Mouse (Mus musculus) layer of hippocampus, adult 8-10 months (tissue): ENCODE measurements around the gene Panx1. TPM values are rescaled to one million over a fixed set of nuclear protein-coding genes. Genes with fewer than 3 reads are reported as not detected.

ENCODE experiments used
- DNase-seq, 2 experiments: peaks; one replicate each; pipeline ENCODE4 v3.0.0; 2022; ENCODE audit warnings: low spot score in 2 of 2
- total RNA-seq, 4 experiments: library from RNA; stranded (reverse); gene quantifications; 2 replicates each; pipeline ENCODE4 v1.2.4; 2022

Panx1 gene
- total RNA-seq: 10 to 100 TPM; 18.3 to 24.0 (median 22.9) TPM

DNA sequence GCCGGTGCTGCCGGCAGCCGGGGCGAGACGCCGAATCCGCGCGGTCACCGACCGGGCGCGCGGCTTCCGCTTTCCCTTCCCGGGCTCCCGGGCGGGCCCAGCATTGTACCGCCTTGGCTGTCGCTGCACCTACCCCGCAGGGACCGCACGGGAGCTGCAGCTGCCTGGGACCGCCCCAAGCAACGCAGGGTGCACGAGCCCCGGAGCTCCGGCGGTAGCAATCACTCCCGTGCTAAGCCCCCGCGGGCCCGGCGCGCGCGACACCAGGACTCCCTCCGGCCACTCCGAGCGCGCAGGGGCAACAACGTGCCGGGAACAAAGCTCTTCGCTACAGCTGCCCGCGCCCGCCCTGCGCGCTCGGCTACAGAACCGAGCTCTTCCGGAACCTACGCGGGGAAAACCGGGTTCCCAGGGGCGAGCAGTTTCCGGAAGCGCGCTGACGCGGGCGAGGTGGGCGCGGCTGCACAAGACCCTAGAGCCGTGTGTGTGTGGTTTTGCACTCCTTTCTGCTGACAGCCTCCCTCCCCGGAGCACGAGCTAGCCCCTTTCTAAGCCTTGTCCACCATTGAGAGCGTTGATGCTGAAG lies at the start of gene Panx1:
TSS of gene Panx1 (minus strand) at position 395 of the 586 bp plus-strand sequence.
- DNase-seq: peak; percentile 26 to 63

DNA sequence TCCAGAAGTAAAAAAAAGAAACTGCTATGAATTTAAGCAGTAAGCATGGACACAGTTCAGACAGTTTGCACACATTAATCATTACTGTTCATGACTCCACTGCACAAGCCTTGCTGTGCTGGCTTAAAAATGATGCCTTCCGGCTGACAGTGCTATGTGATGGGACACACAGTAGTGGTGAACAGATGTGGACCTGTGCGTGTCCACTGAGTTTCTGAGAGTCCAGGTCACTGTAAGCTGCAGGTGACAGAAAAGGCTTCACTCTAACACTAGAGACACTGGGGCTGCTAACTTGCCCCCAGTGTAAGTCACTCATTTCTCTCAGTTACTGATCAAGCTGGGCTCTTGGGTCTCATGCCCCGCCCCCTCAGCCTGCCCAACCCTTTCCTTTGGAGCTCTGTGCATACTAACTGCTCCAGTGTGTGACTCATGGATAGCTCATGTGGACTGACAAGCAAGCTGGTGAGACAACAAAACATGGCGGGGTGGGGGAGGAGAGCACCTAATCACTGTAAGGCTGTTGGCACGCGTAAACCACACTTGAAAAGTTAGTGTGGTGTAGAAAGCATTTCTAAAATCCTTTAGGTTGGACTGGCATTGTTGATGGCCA lies 23.5 kb upstream of the Panx1 start:
- peak in 1 of 2 experiments; percentile 6 for DNase-seq

DNA sequence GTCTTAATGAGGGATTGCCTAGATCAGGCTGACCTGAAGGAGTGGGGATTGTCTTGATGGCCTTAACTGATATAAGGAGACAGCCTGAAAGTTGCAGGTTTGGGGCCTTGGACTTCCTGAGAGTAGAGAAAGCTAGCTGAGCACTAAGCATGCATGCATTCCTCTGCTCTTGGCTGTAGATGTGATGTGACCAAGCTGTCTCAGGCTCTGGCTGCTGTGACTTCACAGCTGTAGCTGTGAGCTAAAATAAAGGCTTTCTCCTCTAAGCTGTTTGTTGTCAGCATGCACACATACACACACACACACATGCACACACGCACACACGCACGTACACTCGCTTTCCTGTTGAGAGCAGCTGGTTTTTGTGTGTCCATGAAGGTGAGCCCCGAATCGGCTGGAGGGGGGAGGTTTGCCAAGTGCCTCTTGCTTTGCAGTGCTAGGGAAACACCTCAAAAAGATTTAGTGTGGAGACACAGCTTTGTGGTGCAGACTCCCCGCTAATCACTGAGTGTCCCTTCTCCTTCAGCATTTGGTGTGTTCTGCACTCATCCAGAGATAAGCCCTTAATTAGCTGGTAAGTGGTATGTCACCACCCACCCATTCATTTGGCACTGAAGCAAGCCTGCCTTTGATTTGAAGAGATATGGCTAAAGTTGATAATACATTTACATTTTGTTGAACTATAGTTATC lies 22.9 kb upstream of the Panx1 start:
- no peak for DNase-seq

DNA sequence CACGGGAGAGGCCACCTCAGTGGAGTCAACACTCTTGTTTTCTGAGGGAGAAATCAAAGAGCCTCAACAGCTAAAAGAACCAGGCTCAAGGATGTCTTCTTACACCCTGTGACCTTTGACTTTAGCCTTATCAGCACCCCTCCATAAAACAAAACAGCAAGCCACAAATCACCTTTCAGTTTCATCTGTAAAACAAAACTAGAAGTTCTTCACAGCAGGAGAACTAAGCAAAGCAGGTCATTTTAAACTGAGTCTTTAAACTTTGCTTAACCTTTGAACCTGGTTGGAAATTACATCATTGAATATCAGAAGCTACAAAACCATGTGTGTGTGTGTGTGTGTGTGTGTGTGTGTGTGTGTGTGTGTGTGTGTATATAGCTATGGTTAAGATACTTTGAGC lies 18.9 kb upstream of the Panx1 start:
- no peak for DNase-seq

DNA sequence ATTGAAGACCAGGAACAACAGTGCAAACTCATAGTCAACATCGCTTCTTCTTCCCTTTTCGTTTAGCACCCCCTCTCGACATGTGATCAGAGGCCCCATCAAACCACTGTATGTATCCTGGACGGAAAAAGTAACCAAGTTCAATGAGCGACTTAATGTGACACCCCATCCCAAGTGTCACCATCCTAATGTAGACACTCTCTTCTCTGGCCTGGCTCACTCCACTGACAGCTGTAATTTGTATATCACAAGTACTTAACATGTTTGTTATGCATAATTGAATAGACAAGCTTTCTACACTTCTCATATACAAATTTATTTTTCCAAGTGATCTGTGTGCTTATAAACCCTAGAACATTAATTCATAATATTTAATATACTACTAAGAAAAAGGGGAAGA lies 15.6 kb upstream of the Panx1 start:
- no peak for DNase-seq

DNA sequence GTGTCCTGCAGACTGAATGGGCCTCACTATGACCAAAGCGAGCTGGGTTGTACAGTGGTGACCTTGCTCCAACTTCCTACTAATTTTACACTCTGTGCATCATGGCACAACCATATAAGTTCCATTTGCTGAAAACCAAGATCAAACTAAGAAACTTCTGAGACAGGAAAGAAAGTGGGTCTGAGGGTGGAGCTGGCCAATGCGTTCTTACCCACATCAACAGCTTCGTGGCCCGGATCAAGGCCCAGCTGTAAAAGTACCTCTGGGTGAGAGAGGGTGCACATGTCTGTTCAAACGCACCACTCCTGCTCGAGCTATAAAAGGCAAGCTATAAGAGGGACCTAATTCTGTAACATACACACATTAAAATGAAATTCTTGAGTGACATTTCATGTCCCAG lies 14.7 kb upstream of the Panx1 start:
- DNase-seq: no peak

DNA sequence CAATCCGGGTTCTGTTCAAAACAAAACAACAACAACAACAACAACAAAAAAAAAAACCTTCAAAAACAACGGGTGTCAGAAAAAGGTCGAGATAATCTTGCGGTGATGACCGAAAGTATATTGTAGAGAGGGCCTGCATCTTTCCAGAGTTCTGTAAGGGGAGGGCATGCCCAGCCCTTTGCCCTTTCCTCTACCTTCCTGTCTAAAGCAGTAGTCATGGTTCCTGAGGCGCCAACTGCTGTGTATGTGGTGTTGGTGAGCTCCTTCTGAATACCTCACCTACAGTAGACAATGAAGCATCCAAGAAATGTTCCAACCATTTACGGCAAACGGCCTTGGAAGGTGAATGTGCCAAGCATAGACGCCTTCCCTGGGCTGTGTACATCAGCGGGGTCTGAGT lies 462 bp upstream of the Panx1 start:
- DNase-seq: no peak

DNA sequence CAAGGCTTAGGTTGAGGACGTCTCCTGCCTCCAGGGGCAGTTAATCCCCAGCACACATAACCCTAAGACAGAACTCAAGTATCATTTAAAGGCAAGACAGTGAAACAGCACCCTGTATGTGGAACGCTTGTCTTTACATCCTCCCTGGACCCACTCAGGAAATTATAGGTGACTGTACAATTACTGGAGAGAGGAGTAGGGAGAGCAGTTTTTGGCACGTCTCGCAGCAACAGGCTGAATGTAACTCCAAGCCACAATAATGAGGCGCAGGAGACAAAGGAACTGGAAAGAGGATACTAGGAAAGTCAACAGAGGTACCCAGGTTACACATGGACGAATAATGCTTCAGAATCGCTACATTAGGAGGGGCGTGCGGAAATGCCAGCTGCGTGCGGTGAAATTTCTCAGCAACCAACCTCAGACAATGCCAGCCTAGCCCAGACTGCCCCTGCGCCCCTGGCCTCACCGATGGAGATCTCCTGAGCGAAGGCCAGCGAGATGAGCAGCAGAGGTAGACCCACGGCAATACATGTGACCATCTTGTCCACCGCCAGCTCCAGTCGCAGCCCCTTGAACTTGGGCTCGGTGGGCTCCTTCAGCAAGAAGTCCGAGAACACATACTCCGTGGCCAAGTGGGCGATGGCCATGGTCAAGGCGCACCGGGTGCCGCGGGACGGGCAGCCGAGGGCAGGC lies 741 bp downstream of the Panx1 start:
- peak in 1 of 2 experiments; percentile 14 for DNase-seq

DNA sequence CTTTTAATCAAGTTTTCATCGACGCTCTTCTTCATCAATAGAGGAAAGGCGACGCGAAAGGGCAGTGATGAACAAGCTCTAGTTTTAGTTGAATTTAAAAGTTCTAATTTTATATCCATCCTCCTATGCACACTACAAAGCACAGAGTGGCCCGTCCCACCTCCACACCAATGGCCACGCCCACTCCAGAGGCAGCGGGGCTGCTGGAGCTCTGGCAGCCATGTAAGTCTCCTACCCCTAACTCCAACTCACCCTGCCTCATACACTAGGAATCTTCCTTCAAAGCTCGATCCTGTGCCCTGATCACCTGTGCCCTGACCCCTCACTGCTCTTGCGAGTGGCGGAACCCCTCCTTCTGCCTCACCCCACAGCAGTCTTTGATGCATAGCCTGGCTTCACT lies 3.7 kb downstream of the Panx1 start:
- no peak for DNase-seq

DNA sequence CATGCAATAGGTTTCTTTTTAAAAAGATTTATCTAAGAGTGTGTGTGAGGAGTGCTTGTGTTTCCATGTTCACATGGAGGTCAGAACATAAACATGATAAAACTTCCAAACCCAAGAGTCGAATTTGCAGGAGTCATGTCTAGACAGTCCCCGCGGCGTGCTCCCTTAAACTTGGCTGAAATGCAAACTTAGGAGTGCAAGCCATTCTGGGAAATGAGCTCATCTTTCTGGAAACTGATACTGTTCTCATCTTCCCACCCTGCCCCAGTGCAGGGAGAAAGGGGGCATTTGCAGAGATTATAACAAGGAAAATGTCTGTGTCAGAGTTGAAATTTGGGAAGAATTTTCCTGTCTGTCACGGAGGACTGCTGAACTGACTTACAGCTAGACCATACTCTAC lies 5.4 kb downstream of the Panx1 start:
- DNase-seq: no peak

DNA sequence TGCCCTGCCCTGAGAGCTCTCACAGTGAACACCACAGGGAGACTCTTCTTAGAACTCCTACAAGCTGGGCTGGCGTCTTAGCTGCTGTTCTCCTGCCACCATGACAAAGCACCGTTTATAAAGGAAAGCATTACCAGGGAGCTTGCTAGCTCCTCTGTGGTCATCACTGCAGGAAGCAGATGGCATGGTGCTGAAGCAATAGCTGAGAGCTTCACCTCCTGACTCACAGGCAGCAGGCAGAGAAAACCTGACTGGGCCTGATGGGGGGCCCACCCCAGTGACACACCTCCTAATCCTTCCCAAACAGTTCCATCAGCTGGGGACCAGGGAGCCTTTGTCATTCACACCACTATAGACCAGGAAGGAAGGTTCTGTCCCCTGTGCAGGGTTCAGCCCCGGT lies 7.6 kb downstream of the Panx1 start:
- DNase-seq: no peak

DNA sequence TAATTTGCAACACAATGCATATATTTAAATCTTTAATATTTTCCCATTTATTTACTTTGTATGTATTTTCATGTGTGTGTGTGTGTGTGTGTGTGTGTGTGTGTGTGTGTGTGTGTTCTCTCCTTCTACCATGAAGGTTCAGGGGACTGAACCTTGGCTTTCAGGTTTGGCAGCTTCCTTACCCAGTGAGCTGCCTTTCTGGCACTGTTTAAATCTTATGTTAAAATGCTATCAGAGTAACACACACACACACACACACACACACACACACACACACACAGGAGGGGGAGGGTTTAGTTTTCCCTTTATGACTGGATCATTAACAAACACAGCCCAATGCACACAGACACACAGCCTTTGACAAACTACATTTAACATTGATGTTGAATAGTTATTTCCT lies 8.0 kb downstream of the Panx1 start:
- no peak for DNase-seq

DNA sequence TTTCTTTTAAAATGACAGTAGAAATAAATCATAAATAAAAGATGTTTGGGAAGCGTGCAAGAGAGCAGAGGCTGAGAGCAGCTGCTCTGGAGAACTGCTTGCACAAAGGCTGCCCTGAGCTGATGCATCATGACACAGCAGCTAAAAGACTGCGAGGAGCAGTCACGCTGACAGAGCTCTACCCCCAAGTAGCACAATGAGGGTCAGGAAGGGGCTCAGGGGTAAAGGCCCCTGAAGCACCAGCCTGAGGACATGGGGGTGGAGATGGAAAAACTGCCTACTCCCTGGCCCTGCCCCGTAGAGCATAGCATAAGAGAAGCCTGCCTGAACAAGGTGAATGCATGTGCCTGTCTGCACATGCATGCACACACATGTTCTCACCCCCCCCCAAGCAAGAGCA lies 8.5 kb downstream of the Panx1 start:
- DNase-seq: no peak

DNA sequence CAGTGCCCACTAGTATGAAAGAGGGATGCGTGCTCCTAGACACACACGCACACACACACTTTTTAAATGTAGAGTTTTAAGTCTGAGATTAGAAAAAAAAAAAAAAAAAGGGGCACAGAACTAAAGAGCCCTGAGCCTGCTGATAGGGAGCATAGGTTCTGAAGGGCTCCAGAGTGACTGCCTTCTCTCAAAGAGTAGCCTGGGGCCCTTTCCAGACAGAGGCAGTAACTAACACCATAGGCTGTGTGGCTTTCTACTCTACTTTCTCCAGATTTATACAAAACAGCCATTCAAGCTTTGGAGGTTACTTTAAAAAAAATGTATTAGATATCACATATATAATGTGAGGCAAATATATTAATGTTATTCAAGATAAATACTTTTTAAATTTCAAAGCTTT lies 8.9 kb downstream of the Panx1 start:
- DNase-seq: no peak

DNA sequence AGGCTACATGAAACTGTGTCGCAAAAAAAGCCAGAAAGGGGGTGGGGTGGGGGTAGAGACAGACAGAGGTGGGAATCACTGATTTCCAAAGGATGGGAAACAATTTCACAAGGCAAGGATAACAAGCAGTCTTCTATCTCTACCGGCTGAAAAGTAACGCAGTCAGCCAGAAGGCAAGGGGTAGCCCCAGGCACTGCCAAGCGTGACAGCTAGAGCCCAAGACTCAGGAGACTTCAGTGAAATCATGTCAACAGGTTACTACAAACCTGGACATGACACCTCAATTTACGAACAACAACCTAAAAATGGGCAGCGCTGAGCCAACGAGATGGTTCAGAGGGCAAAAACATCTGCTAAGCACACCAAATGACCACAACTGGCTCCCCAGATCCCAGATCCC lies 9.3 kb downstream of the Panx1 start:
- no peak for DNase-seq

DNA sequence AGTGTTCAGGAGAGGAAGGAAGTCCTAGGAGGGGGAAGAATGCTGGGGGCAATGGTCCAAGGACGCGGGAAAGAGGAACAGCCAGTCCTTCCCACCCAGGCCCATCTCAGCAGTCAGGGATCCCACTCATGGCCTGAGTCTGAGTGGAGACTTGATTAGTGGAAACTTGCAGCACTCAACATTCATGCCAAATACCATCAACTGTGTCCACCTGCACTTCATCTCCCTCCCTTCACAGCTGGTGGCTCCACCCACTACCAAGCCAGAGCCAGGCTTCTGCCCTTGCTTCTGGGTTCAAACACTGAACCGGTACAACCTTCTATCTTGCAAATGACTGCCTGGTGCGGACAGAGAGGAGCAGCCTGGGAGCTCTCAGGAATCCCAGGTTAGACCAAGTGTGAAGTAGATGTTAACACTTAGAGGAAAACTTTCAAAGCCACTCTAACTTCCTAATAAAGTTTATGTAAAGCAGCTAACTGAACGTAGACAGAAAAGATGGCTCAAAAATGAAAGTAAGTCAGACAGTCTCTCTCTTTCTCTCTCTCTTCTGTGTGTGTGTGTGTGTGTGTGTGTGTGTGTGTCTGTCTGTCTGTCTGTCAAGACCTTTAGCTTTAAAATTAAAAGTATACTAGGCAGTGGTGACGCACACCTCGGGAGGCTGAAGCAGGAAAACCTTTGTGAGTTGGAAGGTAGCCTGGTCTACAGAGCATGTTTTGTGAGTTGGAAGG lies 10.6 kb downstream of the Panx1 start:
- DNase-seq: no peak

DNA sequence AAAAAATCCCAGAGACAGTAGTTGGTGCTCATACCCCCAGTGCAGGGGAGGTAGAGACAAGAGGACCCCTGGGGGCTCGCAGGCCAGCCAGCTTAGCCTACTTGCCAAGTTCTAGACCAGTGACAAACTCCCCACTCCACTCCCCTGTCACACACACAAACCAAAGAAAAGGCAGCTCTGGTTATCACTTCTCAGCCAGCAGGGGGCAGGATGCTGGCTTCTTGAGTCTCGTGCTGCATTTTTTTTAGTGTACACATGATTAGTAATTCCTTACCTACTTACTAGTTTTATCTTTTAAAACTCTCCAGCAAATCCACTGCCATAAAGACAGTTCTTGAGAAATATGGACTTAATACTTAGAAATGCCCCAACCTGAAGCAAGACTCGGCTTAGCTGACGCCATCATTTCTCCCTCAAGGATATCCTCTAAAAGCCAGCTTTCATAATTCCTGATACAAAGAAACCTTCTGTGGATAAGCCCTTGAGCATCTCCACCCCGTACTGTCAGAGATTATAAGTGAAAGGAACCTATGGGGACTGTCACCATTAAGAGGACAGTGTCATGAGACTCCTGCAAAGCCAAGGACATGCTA lies 11.6 kb downstream of the Panx1 start:
- DNase-seq: peak in 1 of 2 experiments; percentile 32

DNA sequence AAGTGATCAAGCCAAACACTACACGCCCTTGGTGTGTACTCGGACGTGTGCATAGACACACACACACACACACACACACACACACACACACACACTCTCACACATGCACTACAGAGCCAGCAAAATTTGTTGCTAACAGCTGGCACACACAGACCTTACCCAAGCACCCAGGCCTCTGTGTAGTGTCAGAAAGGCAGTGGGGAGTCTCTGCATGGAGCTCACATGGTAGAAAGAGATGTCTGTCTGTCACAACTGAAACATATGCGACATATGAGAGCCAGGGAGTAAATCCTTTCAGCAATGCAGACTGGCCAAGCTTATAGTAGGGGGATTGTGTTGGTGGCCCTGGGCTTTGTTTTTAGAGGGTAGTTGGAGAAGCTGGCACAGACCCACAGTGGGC lies 12.5 kb downstream of the Panx1 start:
- DNase-seq: no peak

DNA sequence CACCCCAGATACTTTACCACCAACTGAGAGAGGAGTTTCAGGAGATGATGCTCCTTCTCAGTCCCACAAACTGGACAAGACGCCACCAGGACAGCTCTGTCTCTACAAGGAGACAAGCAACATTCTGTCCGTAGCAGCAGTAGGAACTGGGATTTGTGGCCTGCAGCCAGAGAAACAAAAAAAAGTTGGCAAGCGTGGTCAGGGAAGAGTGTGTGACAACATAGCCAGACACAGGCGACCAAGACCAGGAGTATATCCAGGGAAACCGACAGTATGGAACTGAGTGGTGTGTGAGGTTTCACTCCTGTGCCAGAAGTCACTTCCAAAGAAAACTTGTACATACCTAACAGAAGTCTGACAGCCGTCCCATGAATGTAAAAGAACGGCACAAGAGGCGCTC lies 14.5 kb downstream of the Panx1 start:
- DNase-seq: peak in 1 of 2 experiments; percentile 23

DNA sequence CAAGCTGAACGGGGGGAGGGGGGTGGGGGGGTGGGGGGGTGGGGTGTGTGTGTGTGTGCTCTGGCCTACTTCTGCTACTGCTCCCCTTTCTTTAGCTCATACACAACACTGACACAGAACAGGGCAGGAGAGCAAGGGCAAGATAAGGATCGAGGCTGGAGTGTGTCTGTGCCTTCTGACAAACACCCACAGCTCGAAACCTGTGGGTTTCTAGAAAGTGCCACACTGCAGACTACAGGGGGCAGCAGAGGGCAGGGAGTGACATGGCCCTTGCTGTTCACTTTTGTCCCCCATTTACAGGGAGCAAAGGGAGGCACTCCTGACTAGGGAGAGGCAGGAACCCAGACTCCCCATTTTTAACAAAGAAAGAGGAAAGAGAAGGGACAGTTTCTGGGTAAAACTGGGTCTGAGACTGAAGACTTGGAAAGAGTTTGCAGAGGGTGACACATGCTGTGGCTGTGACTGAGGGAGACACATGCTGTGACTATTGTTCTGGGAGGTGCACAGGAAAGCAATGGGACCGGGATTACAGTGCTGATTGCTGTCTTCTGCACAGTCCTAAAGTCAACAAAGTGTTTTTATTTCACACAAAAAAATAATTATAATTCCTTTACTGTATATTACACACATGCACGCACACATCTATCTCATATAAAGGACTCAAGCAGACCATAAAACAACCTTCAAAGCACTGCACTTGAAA lies 16.1 kb downstream of the Panx1 start:
- no peak for DNase-seq

DNA sequence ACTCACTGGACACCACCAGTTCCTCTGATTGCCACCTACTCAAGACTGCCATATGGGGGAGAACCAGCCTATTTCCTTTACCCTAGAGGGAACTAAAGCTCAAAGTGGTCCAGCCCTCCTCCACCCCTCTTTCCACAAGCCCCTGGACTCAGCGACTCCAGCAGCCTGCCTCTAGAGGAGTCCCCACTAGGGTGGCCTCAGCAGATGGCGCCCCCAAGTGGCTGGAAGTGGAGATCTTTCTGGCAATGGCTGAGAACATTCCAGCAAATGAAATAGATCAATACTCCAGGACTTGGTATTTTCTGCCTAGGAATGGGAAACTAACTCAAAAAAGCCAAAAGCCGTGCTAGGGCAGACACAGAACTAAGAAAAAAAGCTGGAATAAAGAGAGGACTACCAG lies 17.6 kb downstream of the Panx1 start:
- no peak for DNase-seq
